ENCODE assay signal across 9 mouse cellular contexts in genomic region chr12:105453670-105454257, GRCm38 (mm10). TPM values are rescaled to one million over a fixed set of nuclear protein-coding genes. Genes with fewer than 3 reads are reported as not detected.
A peak's percentile ranks its signal among the peaks of the same experiment; 100 is the strongest.
DNase-seq lines count a peak whose midpoint lies in the region; ATAC-seq and TF ChIP-seq lines count a peak whose summit lies in the region.
"Had no signal": no experiment of that assay in that cellular context is flagged by ENCODE, and none has a peak within 500 bp of the region (broad histone marks: within the 10 kb centered on the region; RNA-seq: fewer than 3 reads in every experiment).

D430019H16Rik (plus strand) TSS chr12:105453856.

- H3K4me1 ChIP-seq in ES-Bruce4 (ENCODE audit: control insufficient read depth, insufficient read depth, low read length), result no peaks in the 10 kb centered on the region
- H3K4me1 ChIP-seq in brown adipose tissue, adult 24 weeks (ENCODE audit: control insufficient read depth, insufficient read depth, insufficient read length, low read length), result peaks cover 5% of the 10 kb centered on the region
- H3K4me1 ChIP-seq in liver, embryonic 16.5 days (ENCODE audit: control insufficient read depth, low read depth, low read length), result no peaks in the 10 kb centered on the region

- H3K9ac ChIP-seq in ES-Bruce4 (ENCODE audit: low read depth, poor library complexity, severe bottlenecking), result peak within 1 kb of the TSS; percentile 37
- H3K9ac ChIP-seq in liver, embryonic 16.5 days (ENCODE audit: low read depth, low read length), result no peak within 1 kb of the TSS

- TF ChIP-seq CTCF in ES-Bruce4 (IDR thresholded peaks at IDR 0.05; ENCODE audit: low read depth, low read length), result no peak

- peak; percentile 42 to 59 for DNase-seq in heart, postnatal 36 days
- peak; percentile 66 to 80 for DNase-seq in layer of hippocampus, adult 18-20 months (ENCODE audit: low spot score in 2 of 2)
- DNase-seq in ovary, adult 18-20 months (ENCODE audit: low spot score), result peak; percentile 65

- H3K36me3 ChIP-seq in ES-Bruce4 (ENCODE audit: control insufficient read depth, insufficient read depth, low read length, poor library complexity, severe bottlenecking), result no peaks in the 10 kb centered on the region
- no peaks in the 10 kb centered on the region for H3K36me3 ChIP-seq in liver, embryonic 16.5 days (ENCODE audit: control insufficient read depth, insufficient read depth)

- H3K9me3 ChIP-seq in ES-Bruce4 (replicated peaks; ENCODE audit: control insufficient read depth, insufficient read depth, low read length, poor library complexity, severe bottlenecking), result no peaks in the 10 kb centered on the region
- no peaks in the 10 kb centered on the region for H3K9me3 ChIP-seq in liver, embryonic 16.5 days (replicated peaks; ENCODE audit: control insufficient read depth, low read length)

- intact Hi-C loops in heart, postnatal 36 days (cut with DNase I), result no loop called here

- no peak within 1 kb of the TSS for H3K27ac ChIP-seq in ES-Bruce4 (ENCODE audit: insufficient read depth, low read length)
- no peak within 1 kb of the TSS for H3K27ac ChIP-seq in brown adipose tissue, adult 24 weeks (replicated peaks; ENCODE audit: low read depth, low read length)
- no peak within 1 kb of the TSS for H3K27ac ChIP-seq in liver, embryonic 16.5 days (ENCODE audit: low read length)

- H3K4me3 ChIP-seq in ES-Bruce4 (ENCODE audit: low read depth, low read length), result peak within 1 kb of the TSS; percentile 61
- peak within 1 kb of the TSS; percentile 33 for H3K4me3 ChIP-seq in brown adipose tissue, adult 24 weeks (ENCODE audit: insufficient read depth, low read depth, low read length)
- H3K4me3 ChIP-seq in liver, embryonic 16.5 days (ENCODE audit: low read depth, low read length), result peak within 1 kb of the TSS; percentile 33

- peak within 1 kb of the TSS; percentile 38 for H3K4me2 ChIP-seq in liver, embryonic 16.5 days (ENCODE audit: low read depth, low read length)

- WGBS in liver, embryonic 16.5 days (ENCODE audit: insufficient replicate concordance), result 1% methylated on average over 36 of the region's 38 CpGs

- TF ChIP-seq EP300 in ES-Bruce4 (IDR thresholded peaks at IDR 0.05; ENCODE audit: insufficient read depth, low read depth, low read length), result no peak

- no peaks in the 10 kb centered on the region for H3K27me3 ChIP-seq in ES-Bruce4 (ENCODE audit: control insufficient read depth, insufficient read depth, low read length, poor library complexity, severe bottlenecking)
- H3K27me3 ChIP-seq in liver, embryonic 16.5 days (ENCODE audit: control insufficient read depth, insufficient read depth, low read depth, low read length), result peaks cover 16% of the 10 kb centered on the region

- peak; percentile 23 for ATAC-seq in frontal cortex, adult (ENCODE audit: low TSS enrichment)
- no peak for ATAC-seq in liver, embryonic 16.5 days (ENCODE audit: low read depth)
- ATAC-seq in monocyte, adult 5-6 weeks (replicated peaks; ENCODE audit: insufficient number of reproducible peaks, low FRiP score, low TSS enrichment, poor library complexity, severe bottlenecking), result no peak
- ATAC-seq: Patski had no signal

- no peak for TF ChIP-seq POLR2A in ES-Bruce4 (IDR thresholded peaks at IDR 0.05; ENCODE audit: insufficient read depth, low read length)

RNA-seq across cellular contexts. Expression of gene D430019H16Rik, which starts in this region (rescaled TPM):
- polyA plus RNA-seq in ES-Bruce4 (2011; ENCODE audit: insufficient read depth, insufficient read length, low read depth, missing spikeins), result 1.1 TPM in 2 replicates
- polyA plus RNA-seq in brown adipose tissue, adult 24 weeks (2012; ENCODE audit: insufficient read depth, insufficient read length, missing spikeins), result 0.46 and 0.63 TPM in 2 replicates
- total RNA-seq in heart, postnatal 36 days (2021), result under 1 TPM; 0.16 to 0.31 TPM
- total RNA-seq in layer of hippocampus, adult 18-20 months (2021), result 100 to 1,000 TPM; 108 to 114 TPM
- 0.04 and 0.05 TPM in 2 replicates for polyA plus RNA-seq in liver, embryonic 16.5 days (2015; fragmentation: Nextera tagmentation; extraction: Ambion mirVana)
- total RNA-seq in monocyte, adult 5-6 weeks (2017), result 0.19 to 0.78 TPM (median 0.21 TPM) in 3 replicates

Comparison
In these comparisons a context has a peak if more than half of its experiments do, and no peak if none do; other contexts are left out.
1. RNA of gene D430019H16Rik (total RNA-seq): 108 to 114 TPM in layer of hippocampus, adult 18-20 months; 0.16 to 0.31 TPM in heart, postnatal 36 days and 0.19 to 0.78 TPM in monocyte, adult 5-6 weeks; every median in the first group is over 10 times any median in the second.
2. Peak in DNase-seq in heart, postnatal 36 days; RNA of the gene not detected or under 1 TPM.
3. Peak in every context shown above with its lines, with median percentiles within 50 percentile points of each other: H3K4me3 ChIP-seq and DNase-seq.